Mouse (Mus musculus) thymus, postnatal 4 days (tissue): Measurements from ENCODE around the gene Gm7029.
"Not testable (repeated sequence)": the region's sequence is repeated elsewhere in the genome, so short reads cannot be mapped to it uniquely, and the experiment has no call there.

Source experiments
- DNase-seq: peaks from one replicate; pipeline ENCODE4 v3.0.0; 2021

Gm7029 gene

DNA sequence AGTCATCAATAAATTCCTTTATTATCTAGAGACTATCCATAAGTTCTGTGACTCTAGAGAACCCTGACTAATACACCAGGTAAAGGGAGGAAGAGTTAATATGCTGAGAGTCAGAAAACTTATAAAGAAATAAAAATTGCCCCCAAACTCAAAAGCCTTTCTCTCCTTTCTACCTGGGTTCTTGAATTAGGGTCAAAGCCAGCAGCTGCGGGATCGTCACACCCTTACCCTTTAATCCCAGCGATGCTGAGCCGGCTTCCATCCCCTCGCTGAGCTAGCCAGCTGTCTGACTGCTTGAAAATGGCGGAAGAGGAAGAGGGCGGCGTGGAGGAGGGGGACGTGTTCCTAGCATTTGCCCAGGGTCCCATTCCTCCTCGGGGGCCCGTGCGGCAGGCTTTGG lies at the start of gene Gm7029:
Gm7029 (plus strand) TSS at position 301 of the 400 bp plus-strand sequence.
- DNase-seq: not testable (repeated sequence)

DNA sequence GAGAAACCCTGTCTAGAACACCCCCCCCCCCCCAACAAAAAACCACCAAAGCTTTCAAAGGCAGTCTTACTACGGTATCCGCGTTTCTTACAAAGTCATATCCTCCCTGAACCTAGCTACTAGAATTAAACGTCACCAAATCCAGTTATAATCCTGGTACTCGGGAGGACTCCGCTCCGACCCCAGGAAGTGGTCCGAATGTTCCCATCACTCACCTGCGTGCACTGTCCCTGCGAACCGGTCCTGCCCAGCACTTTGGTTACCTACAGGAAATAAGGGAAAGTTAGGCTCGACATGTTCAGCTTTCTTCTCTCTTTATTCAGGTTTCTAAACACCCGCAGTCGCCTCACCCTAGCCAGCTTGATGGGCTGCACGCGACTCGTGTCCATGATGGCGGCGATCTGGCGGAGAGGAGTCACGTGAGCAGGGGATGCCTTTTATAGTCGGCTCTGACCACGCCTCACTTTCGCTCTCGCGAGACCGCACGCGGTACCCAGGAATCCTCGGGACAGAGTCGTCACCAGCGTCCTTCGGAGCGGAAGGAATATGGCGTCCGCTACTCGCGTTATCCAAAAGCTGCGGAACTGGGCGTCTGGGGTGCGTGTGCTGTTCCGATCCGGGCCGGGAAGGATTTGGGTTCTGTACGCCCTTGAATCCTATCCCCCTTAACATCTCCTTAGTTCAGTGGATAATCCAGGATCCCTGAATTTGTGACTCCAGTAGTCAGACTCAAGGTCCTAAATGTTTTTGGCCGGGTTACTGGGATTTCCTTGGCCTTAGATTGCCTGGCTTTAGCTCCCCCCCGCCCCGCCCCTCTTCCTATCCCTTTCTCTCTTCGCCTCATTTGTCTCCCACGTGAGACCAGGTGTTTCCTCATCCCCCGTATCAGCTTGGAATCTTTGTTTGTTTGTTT lies 49.3 kb upstream of the Gm7029 start, which contains the start of the genes Rps28 and Ndufa7:
Rps28 (minus strand) TSS at position 479 of the 913 bp plus-strand sequence.
Ndufa7 (plus strand) TSS at position 489 of the 913 bp plus-strand sequence.
- DNase-seq: peak; percentile 97

DNA sequence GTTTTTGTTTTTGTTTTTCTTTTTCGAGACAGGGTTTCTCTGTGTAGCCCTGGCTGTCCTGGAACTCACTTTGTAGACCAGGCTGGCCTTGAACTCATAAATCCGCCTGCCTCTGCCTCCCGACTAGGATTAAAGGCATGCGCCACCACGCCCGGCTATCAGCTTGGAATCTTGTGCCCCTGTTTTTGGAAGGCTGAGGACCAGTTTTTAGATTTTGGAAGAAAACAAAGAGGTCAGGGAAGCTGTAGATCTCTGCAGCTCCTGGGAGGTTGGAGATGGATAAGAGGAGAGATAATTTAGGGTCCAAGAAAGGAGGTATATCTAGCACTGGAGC lies 48.7 kb upstream of the Gm7029 start:
- not testable (repeated sequence) for DNase-seq

DNA sequence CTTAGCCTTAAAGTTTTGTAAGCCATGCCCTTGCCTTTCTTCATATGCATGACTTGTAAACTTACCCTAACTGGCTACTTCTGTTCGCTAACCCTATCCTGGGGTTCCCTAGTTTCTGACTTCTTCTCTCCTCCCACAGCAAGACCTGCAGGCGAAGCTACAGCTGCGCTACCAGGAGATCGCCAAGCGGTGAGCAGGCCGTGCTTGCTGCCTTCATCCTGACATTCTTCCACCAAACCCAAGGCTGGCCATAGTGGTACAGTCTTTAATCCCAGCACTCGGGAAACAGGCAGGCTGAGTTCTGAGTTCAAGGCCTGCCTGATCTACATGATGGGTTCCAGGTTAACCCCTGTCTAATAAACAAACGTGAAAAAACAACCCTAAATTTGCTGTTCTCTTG lies 48.2 kb upstream of the Gm7029 start:
- no peak for DNase-seq

DNA sequence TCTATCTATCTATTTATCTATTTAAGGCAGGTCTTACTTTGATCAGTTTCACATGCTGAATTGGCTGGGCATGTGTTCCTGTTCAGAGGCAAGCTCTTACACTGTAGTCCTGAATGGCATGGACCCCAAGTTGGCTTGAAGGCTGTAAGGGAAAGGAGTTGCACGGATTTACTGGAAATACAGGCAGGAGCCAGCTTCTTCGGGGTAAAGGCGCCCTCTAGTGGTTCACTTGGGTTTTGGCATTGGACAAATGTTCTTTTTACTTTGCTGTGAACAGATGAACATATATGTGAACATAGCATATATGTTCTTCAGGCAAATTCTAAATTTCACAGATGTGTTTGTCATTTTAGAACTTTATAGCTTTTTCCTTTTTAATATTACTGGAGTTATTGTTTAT lies 46.8 kb upstream of the Gm7029 start:
- DNase-seq: peak; percentile 76

DNA sequence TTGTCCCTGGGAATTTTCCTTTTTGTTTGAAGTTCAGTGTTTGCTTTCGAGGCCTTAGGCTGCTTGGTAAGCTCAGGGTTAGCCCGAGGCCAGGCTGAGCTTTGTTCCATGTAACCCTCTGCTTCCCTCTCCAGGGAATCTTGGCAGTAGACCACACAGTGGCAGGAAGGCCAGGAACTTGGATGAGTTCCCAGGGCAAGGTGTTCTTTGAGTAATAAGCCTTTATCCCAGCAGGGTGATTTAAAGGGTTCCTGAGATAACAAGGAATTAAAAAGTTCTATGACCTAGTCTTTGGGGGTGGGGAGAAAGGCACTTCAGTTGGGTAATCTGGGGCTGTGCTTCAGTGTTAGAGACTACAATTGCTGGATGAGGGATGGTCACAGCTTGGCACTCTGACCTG lies 44.7 kb upstream of the Gm7029 start:
- DNase-seq: no peak

DNA sequence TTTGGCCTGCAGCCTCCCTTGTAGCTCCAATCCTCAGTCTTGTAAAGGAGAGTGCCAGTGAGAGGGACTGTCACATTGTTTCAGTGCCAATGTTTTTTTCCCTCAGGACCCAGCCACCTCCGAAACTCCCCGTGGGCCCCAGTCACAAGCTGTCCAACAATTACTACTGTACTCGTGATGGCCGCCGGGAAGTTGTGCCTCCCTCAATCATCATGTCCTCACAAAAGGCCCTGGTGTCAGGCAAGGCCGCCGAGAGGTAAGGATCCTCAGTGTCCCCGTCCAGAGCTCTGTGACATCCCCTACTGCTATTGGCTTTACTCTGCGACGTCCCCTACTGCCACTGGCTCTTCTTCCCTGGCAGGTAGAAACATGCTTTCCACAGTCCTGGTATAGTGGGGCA lies 44.1 kb upstream of the Gm7029 start:
- no peak for DNase-seq

DNA sequence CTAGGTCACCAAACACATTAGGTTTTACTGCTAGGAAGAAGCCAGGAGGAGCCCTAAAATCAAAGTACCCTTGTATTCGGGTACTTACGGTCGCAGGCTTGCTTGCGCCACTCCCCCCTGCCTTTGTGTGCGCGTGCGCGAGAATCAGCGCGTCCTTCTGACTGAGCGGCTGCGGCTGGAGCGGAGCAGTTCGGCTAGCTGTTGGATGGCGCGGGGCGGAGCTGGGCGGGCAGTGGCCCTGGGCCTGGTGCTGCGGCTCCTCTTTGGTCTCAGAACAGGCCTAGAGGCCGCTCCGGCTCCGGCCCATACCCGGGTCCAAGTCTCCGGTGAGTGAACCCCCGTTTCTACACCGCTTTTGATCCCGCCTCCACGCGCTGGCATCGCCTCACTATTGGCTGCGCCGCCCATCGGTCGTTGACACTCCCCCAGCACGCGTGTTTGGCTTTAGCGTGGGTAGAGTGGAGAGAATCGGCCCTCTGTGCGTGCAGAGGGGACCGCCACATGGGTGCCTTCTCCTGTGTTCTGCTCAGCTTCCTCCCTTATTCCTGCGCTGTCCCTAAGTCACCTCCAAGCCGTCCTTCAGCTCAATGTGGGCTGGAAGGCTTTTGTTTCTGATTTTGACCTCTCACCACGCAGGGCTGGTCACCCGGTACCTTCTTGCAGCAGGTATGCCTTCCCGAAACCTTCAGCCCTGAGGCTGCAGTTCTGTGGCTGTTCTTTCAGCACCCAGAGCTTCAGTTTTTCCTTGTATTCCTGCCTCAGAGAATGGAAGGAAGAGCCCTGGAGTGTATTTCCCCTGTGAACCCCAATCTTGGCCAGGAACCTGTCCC lies 30.5 kb upstream of the Gm7029 start, which contains the start of gene Cd320:
Cd320 (plus strand) TSS at position 126 of the 830 bp plus-strand sequence.
- peak; percentile 92 for DNase-seq

DNA sequence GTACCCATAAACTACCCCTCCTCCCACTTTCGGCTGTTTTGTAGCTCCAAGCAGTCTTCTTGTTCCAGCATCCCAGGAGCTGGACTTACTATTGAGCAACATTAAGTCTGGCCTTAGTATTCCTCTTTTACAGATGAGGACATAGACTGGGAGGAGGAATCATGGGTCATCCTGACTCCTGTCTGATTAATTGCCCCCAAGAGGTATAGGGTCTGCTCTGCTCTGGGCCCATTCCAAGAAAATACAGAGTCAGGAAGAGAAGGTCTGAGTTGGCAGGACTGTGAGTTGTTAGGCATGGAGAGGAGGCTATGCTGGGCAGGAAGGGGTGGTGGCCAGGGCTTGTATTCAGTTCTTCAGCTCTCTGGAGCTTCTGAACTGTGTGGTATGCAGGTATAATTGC lies 29.4 kb upstream of the Gm7029 start:
- DNase-seq: no peak

DNA sequence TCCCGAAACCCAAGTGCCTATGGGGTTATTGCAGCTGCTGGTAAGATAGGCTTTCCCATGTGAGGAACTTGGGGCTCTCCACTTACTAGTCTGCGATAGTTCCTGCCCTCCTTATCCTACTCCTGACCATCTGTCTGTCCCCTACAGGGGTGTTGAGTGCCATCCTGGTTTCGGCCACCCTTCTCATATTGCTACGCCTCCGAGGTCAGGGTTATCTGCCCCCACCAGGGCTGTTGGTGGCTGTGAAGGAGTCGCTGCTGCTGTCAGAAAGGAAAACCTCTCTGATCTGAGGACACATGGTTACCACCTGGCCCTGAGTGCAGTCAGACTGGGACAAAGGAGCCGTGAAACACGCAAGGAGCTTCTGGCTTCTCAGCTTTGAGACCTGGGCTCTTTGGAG lies 25.5 kb upstream of the Gm7029 start:
- no peak for DNase-seq

DNA sequence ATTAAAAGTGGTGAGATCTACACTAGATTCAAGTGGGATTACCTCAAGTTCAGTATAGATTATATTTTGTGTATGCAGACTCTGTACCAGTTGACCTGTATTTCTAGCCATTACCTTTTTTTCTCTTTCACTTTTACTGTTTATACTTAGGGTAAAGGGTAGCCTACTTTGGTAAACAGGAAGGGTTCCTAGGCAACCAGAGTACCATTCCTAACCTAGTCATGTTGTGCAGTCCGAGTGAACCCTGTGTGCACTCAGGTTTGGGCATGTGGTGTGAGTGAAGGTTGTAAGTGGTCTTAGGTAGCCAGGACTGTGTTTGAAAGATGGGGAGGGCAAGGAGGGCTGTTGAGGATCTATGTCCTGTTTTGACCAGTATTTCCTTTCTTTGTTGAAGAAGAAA lies 22.3 kb upstream of the Gm7029 start:
- DNase-seq: no peak

DNA sequence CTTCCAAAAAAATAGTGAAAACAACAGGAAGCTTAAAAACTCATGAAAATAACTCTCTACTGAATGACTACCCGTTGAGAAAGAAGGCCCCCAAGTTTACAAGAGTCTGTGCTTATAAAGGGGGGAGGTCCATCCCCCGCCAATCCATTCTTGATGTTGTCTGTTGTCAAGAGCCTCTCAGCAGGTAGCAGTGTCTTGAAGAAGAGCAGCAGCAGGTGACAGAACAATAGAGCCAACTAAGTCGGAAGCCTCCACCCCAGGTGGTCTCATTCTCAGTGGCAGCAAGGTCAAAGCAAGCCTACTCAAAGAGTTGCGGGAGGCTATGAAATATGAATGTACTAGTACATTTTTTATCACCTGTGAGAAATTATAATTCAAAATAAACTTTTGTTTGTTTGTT lies 15.8 kb upstream of the Gm7029 start:
- DNase-seq: no peak

DNA sequence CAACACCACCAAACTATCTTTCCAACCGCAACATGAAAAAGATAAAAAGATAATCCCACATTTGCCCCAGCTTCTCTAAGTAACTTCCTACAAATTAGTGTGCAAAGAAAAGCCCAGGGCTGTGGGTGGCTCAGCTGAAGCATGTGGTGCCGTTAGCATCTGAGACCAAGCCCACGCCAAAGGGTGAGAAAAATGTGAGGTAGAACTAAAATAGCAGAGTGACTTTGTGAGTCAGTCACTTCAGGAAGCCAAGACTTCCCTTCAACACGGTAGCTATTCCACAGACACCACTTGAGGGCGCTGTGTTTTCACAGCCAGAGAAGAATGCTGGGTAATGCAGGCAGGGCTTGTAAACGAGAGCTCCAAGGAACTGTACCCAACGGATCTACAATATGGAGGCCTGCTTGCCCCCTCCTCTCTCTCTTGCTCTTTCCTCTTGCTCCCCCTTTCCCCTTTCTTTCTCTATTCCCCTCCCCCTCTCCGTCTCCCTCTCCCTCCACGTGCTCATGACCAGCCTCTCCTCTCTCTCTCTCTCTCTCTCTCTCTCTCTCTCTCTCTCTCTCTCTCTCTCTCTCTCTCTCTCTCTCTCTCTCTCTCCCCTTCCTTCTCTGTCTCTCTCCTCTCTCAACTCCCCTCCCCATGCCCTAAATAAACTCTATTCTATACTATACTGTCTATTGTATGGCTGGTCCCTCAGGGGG lies 8.2 kb upstream of the Gm7029 start:
- DNase-seq: peak; percentile 82

DNA sequence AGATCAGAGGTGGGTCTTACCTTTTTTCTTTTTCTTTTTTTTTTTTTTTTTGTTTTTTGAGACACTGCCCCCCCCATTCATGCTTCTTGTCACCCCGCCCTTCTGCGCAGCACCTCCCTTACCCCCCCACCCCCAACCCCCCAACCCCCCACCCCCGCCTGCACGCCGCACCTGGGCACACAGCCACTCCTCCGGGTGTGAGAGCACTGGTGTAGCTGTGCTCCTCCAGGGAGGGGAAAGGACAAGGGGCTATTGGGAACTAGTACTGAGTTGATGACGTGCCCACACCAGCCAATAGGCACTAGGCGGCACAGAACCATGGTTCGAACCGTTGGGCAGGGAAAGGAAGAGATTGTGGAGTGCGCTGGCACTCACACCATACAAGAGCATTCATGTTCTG lies 774 bp downstream of the Gm7029 start:
- peak; percentile 39 for DNase-seq

DNA sequence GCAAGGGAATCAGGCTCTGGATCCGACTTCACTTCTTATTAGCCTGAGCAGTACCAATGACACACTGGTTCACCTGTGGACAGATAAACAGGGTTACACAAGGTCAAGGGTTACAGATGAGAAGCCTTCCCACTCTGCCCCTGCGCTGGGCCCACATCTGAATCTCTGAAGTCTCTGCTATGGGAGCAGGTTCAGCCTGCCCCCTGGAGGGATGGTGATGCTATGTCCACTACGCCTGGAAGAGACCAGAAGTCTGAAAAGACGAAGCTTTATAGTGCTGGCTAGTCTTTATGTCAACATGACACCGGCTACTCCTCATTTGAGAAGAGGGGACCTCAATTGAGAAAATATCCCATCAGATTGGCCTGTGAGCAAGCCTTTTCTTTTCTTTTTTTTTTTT lies 2.2 kb downstream of the Gm7029 start:
- DNase-seq: peak; percentile 42

DNA sequence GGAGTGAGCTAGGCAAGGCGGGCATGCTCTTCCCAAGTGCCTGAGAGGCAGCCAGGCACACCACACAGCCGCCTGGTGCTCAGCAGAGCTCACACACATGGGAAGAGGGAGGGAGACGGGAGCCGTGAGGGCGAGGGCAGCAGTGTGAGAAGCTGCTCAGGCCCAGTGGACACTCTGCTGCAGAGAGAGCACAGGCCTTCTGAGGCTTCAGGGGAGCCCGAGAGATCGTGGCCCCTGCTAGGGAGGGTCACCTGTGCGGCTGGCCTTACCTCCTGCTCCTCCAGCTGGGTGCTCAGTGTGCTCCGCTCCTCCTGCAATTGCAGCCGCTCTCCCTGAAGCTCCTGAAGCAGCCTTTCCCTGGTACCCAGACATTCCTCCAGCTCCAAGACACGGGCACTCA lies 10.7 kb downstream of the Gm7029 start:
- not testable (repeated sequence) for DNase-seq

DNA sequence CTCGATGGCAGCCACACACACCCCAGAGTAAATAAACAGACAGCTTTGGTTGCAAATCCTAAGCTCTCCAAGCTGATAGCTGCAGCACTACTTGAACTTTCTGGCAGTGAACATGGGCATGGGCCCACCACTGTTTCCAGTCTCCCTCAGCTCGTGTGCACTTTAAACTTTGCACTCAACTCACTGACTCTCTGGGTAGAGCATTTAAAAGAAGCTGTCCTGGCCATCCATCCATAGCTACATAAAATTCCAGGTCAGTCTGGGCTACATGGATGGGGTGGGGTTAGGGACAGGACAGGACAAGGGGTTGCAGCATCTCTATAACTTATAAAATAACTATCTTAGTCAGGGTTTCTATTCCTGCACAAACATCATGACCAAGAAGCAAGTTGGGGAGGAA lies 14.2 kb downstream of the Gm7029 start:
- DNase-seq: not testable (repeated sequence)

DNA sequence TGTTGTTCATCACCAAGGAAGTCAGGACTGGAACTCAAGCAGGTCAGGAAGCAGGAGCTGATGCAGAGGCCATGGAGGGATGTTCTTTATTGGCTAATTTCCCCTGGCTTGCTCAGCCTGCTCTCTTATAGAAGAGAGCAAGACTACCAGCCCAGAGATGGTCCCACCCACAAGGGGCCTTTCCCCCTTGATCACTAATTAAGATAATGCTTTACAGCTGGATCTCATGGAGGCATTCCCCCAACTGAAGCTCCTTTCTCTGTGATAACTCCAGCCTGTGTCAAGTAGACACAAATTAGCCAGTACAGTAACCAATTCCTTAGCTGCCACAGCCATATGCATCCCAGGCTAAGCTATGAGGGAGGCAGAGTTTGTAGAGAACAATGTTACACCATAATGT lies 14.6 kb downstream of the Gm7029 start:
- DNase-seq: not testable (repeated sequence)

DNA sequence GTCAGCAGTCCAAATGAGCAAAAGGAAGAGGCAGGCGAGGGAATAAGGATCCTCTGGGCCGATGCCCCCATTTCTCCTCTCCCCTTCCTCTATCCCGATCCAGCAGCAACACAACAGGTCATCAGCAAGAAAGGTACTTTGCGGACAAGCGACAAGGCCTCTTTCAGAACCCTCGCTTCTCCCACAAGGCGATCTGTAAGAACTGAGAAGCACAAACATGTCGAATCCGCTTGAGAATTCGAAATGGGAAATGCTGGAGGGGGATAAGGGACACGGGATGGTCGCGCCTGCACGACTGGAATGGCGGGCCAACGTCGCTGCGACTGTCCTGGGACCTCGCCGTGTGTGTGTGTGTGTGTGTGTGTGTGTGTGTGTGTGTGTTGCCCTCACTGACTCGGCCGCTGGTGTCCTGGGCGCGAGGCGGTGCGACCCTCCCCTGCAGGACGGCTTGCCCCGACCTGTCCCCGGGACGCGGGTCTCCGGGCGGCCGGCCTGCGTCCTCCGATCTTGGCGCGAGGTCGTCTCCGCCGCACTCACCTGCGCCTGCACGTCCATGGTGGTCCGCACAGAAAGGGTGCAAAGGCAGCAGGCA lies 16.4 kb downstream of the Gm7029 start:
- DNase-seq: not testable (repeated sequence)

DNA sequence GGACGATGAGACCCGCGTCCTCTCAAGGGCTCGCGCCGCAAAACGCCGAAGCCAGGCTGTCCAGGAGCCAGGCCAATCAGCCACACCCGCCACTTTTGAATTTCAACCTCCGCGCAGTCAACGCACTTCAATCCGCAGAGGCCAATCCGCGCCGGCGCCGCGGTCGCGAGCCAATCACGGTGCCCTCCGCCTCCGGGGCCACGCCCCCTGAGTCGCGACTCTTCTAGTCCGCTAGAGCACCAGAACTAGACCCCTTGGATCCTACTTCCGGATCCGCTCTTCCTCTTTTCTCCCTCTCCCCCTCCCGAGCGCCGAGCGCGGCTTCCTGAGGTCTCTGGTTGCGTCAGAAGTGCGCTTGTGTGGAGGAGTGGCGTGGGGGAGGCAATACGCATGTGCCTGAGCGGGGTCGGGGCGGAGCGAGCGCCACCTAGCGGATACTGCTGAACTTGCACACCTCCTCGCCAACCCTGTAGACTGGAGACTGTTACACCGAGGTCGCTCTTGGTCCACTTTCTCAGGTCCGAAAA lies 17.0 kb downstream of the Gm7029 start, which contains the start of gene Kifc1:
Kifc1 (minus strand) TSS at position 129 of the 527 bp plus-strand sequence.
- DNase-seq: peak; percentile 99

DNA sequence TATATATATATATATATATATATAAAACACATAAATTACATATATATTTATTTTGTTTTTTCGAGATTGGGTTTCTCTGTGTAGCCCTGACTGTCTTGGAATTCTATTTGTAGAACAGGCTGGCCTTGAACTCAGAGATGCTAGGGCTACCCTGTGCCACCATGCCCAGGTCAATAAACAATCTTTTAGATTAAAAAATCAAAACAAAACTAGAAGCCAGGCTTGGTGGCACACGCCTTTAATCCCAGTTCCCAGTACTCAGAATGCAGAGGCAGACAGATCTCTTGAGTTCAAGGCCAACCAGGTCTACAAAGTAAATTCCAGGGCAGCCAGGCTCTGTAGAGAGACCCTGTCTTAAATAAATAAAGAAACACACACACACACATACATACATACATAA lies 17.7 kb downstream of the Gm7029 start:
- DNase-seq: no peak

DNA sequence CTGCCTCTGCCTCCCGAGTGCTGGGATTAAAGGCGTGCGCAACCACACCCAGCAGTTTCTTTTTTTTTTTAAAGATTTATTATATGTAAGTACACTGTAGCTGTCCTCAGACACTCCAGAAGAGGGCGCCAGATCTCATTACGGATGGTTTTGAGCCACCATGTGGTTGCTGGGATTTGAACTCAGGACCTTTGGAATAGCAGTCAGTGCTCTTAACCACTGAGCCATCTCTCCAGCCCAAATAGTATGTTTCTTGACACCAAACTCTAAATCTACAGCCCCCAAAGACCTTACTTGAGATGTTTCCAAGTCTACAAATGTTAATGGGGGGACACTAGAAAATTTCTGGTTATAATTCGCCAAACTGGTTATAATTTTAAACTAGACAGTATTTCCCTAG lies 18.3 kb downstream of the Gm7029 start:
- peak; percentile 39 for DNase-seq
